9 mouse cellular contexts compared by ENCODE assay signal in the genomic region with DNA sequence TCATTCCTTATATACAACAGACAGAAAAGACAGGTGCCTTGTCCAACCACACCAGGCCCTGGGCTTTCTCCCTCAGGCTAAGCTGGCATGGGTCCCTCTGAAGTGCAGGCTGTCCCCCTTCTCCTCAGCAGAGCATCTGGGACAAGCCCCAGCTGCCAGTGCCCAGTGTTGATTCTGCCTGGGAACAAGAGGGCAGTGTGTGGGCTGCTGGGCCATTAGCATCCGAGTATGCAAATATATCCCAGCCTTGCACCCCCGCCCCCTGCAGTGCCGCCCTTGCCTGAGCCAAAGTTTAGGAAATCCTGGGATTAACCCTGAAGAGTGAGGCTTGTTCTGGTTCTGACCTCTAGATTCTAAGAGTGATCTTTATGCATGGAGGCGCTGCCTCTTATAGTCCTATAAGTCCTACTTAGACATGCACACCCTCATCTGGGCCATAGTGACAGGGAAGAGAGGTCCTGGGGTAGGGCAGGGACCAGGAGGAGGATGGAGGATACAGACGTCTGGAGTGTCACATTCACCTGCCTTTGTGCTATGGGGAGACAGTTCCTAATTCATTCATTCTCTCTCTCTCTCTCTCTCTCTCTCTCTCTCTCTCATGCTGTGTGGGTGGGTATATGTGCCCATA. TPM values are rescaled to one million over a fixed set of nuclear protein-coding genes. Genes with fewer than 3 reads are reported as not detected.
DNase-seq lines count a peak whose midpoint lies in the region; ATAC-seq lines count a peak whose summit lies in the region.
"Had no signal": no experiment of that assay in that cellular context is flagged by ENCODE, and none has a peak within 500 bp of the region (broad histone marks: within the 10 kb centered on the region; RNA-seq: fewer than 3 reads in every experiment).

No protein-coding gene starts in this region.

- no peak overlapping the region for H3K27ac ChIP-seq in forebrain, embryonic 14.5 days (ENCODE audit: low read depth, low read length)
- H3K27ac ChIP-seq in neural tube, embryonic 15.5 days (replicated peaks) = 0 out of 2 replicates have a peak overlapping the region, but pooled peaks have one; percentile 58
- H3K27ac ChIP-seq: liver, embryonic 13.5 days had no signal

- H3K4me2 ChIP-seq in forebrain, embryonic 14.5 days (ENCODE audit: low read length) = no peak overlapping the region
- H3K4me2 ChIP-seq in neural tube, embryonic 15.5 days = no peak overlapping the region
- H3K4me2 ChIP-seq: liver, embryonic 13.5 days had no signal

- H3K36me3 ChIP-seq in forebrain, embryonic 14.5 days (ENCODE audit: control insufficient read depth, insufficient read depth, low read length) = no peaks in the 10 kb centered on the region
- no peaks in the 10 kb centered on the region for H3K36me3 ChIP-seq in neural tube, embryonic 15.5 days
- H3K36me3 ChIP-seq: liver, embryonic 13.5 days had no signal

- peak; percentile 31 for DNase-seq in kidney, postnatal 10 days
- DNase-seq in kidney, adult 9 months = no peak
- DNase-seq in forebrain, embryonic 14.5 days (ENCODE audit: low spot score) = peak; percentile 75
- peak; percentile 54 to 72 for DNase-seq in layer of hippocampus, postnatal 10 days (ENCODE audit: low spot score in 2 of 2)
- no peak for DNase-seq in kidney, adult 8-10 months
- DNase-seq in embryo, embryonic 10.5 days (ENCODE audit: low spot score) = no peak
- DNase-seq: liver, embryonic 13.5 days had no signal

- ATAC-seq in forebrain, embryonic 14.5 days = peak; percentile 94
- ATAC-seq in neural tube, embryonic 15.5 days (ENCODE audit: low FRiP score) = peak; percentile 77
- no peak for ATAC-seq in erythroid progenitor cell, adult 5-6 weeks (replicated peaks; ENCODE audit: low FRiP score, poor library complexity, severe bottlenecking)

- H3K4me1 ChIP-seq in forebrain, embryonic 14.5 days (ENCODE audit: control insufficient read depth, insufficient read depth, low read length) = peaks cover 10% of the 10 kb centered on the region; the same call in 1 of the 2 replicates
- peaks cover 16% of the 10 kb centered on the region for H3K4me1 ChIP-seq in neural tube, embryonic 15.5 days
- H3K4me1 ChIP-seq: liver, embryonic 13.5 days had no signal

- no peaks in the 10 kb centered on the region for H3K27me3 ChIP-seq in forebrain, embryonic 14.5 days (replicated peaks; ENCODE audit: control insufficient read depth, insufficient read depth, low read length)
- H3K27me3 ChIP-seq in neural tube, embryonic 15.5 days (replicated peaks) = no peaks in the 10 kb centered on the region
- H3K27me3 ChIP-seq: liver, embryonic 13.5 days had no signal

- H3K9me3 ChIP-seq in forebrain, embryonic 14.5 days (replicated peaks; ENCODE audit: control insufficient read depth, low read length) = no peaks in the 10 kb centered on the region
- no peaks in the 10 kb centered on the region for H3K9me3 ChIP-seq in neural tube, embryonic 15.5 days (replicated peaks)
- H3K9me3 ChIP-seq: liver, embryonic 13.5 days had no signal

- no peak overlapping the region for H3K9ac ChIP-seq in forebrain, embryonic 14.5 days (ENCODE audit: low read length)
- no peak overlapping the region for H3K9ac ChIP-seq in neural tube, embryonic 15.5 days (replicated peaks)
- H3K9ac ChIP-seq: liver, embryonic 13.5 days had no signal

- WGBS in forebrain, embryonic 14.5 days = 22% methylated on average over 5 of the region's 5 CpGs
- 41% methylated on average over 5 of the region's 5 CpGs for WGBS in neural tube, embryonic 15.5 days

- H3K4me3 ChIP-seq in forebrain, embryonic 14.5 days (ENCODE audit: low read depth, low read length) = no peak overlapping the region
- no peak overlapping the region for H3K4me3 ChIP-seq in neural tube, embryonic 15.5 days (replicated peaks)
- H3K4me3 ChIP-seq: liver, embryonic 13.5 days had no signal

RNA-seq across cellular contexts. Expression of a gene that starts 38.9 kb away (rescaled TPM):
- 7.9 and 9.2 TPM in 2 replicates for polyA plus RNA-seq in forebrain, embryonic 14.5 days (2014; fragmentation: Nextera tagmentation; extraction: Ambion mirVana)
- total RNA-seq in layer of hippocampus, postnatal 10 days (2021) = 10 to 100 TPM; 27.1 to 27.4 TPM
- polyA plus RNA-seq in neural tube, embryonic 15.5 days (2015; fragmentation: Nextera tagmentation; extraction: Ambion mirVana) = 5.7 and 9.2 TPM in 2 replicates
- total RNA-seq in erythroid progenitor cell, adult 5-6 weeks (2015; ENCODE audit: low replicate concordance) = 0.72 and 8.0 TPM in 2 replicates
- total RNA-seq in erythroid progenitor cell, adult 5-6 weeks (2017; ENCODE audit: low replicate concordance) = 0.76 and 1.3 TPM in 2 replicates

Comparison
In these comparisons a context has a peak if more than half of its experiments do, and no peak if none do; other contexts are left out.
1. DNase-seq: peak in kidney, postnatal 10 days (single experiment), forebrain, embryonic 14.5 days (single experiment) and layer of hippocampus, postnatal 10 days (2 of 2); none in kidney, adult 9 months (single experiment), kidney, adult 8-10 months (0 of 2) and embryo, embryonic 10.5 days (single experiment).